Mouse (Mus musculus): ENCODE results near the gene Gm17660. TPM values are rescaled to one million over a fixed set of nuclear protein-coding genes. Genes with fewer than 3 reads are reported as not detected.

Gene Gm17660
- polyA plus RNA-seq, 1 experiment from 2014 or later: 0.44 TPM

GRCm38 (mm10) chr5:104110171-104110920 is 32.9 kb upstream of the Gm17660 start:
- Histone ChIP-seq H3K9me3 (ENCODE audit: control insufficient read depth, low read length) (no peaks in the 10 kb centered on the region), H3K4me1 (ENCODE audit: control insufficient read depth, insufficient read depth, low read length) (peaks cover 40% of the 10 kb centered on the region), H3K4me2 (ENCODE audit: low read depth, low read length) (peak overlapping the region; percentile 42; the same call in 1 of the 2 replicates), H3K27ac (ENCODE audit: low read depth, low read length) (peak overlapping the region; percentile 89), H3K9ac (replicated peaks; ENCODE audit: low read depth, low read length) (0 out of 2 replicates have a peak overlapping the region, but pooled peaks have one; percentile 2), H3K27me3 (ENCODE audit: control insufficient read depth, insufficient read depth, low read length) (no peaks in the 10 kb centered on the region), H3K4me3 (ENCODE audit: low read depth, low read length) (peak overlapping the region; percentile 0; the same call in 1 of the 2 replicates), H3K36me3 (ENCODE audit: control insufficient read depth, insufficient read depth, low read length) (no peaks in the 10 kb centered on the region)
- WGBS: 6% methylated on average over 9 of the region's 9 CpGs
- ATAC-seq (ENCODE audit: low read depth): peak; percentile 73

- no peaks in the 10 kb centered on the region for H3K9me3 ChIP-seq (ENCODE audit: control insufficient read depth, low read length)
- H3K4me1 ChIP-seq (ENCODE audit: control insufficient read depth, insufficient read depth, low read length): peaks cover 37% of the 10 kb centered on the region
- H3K27me3 ChIP-seq (ENCODE audit: control insufficient read depth, insufficient read depth, low read length): no peaks in the 10 kb centered on the region
- peak overlapping the region; percentile 24; the same call in 1 of the 2 replicates for H3K4me3 ChIP-seq (ENCODE audit: low read depth, low read length)
- H3K9ac ChIP-seq (replicated peaks; ENCODE audit: low read depth, low read length): no peak overlapping the region
- 8% methylated on average over 3 of the region's 3 CpGs for WGBS
- ATAC-seq (ENCODE audit: low read depth): peak; percentile 32; the same call in 1 of the 2 replicates
- H3K36me3 ChIP-seq (ENCODE audit: control insufficient read depth, insufficient read depth, low read length): no peaks in the 10 kb centered on the region
- peak overlapping the region; percentile 89 for H3K27ac ChIP-seq (ENCODE audit: low read depth, low read length)
- H3K4me2 ChIP-seq (ENCODE audit: low read depth, low read length): peak overlapping the region; percentile 39
Observed at GRCm38 (mm10) chr5:104109516-104109915, 32.1 kb upstream of the Gm17660 start.

- Histone ChIP-seq H3K9me3 (ENCODE audit: control insufficient read depth, low read length) (no peaks in the 10 kb centered on the region), H3K9ac (replicated peaks; ENCODE audit: low read depth, low read length) (peak overlapping the region; percentile 3; the same call in 1 of the 2 replicates), H3K27me3 (ENCODE audit: control insufficient read depth, insufficient read depth, low read length) (no peaks in the 10 kb centered on the region), H3K36me3 (ENCODE audit: control insufficient read depth, insufficient read depth, low read length) (no peaks in the 10 kb centered on the region), H3K4me1 (ENCODE audit: control insufficient read depth, insufficient read depth, low read length) (peaks cover 37% of the 10 kb centered on the region), H3K4me3 (ENCODE audit: low read depth, low read length) (peak overlapping the region; percentile 24), H3K27ac (ENCODE audit: low read depth, low read length) (peak overlapping the region; percentile 89), H3K4me2 (ENCODE audit: low read depth, low read length) (peak overlapping the region; percentile 39)
- 5% methylated on average over 18 of the region's 18 CpGs for WGBS
- peak; percentile 68 for ATAC-seq (ENCODE audit: low read depth)
Observed at GRCm38 (mm10) chr5:104108879-104109369, 31.5 kb upstream of the Gm17660 start.

- H3K4me3 ChIP-seq (ENCODE audit: low read depth, low read length): peak overlapping the region; percentile 24; the same call in 1 of the 2 replicates
- whole genome bisulfite sequencing: 31% methylated on average over 11 of the region's 11 CpGs
- H3K4me1 ChIP-seq (ENCODE audit: control insufficient read depth, insufficient read depth, low read length): peaks cover 32% of the 10 kb centered on the region
Observed at GRCm38 (mm10) chr5:104108127-104108875, 30.9 kb upstream of the Gm17660 start.

GRCm38 (mm10) chr5:104104111-104104510 is 26.7 kb upstream of the Gm17660 start:
- Histone ChIP-seq H3K4me3 (ENCODE audit: low read depth, low read length) (no peak overlapping the region), H3K4me1 (ENCODE audit: control insufficient read depth, insufficient read depth, low read length) (peaks cover 18% of the 10 kb centered on the region), H3K27ac (ENCODE audit: low read depth, low read length) (no peak overlapping the region), H3K9me3 (ENCODE audit: control insufficient read depth, low read length) (no peaks in the 10 kb centered on the region), H3K9ac (replicated peaks; ENCODE audit: low read depth, low read length) (no peak overlapping the region), H3K36me3 (ENCODE audit: control insufficient read depth, insufficient read depth, low read length) (no peaks in the 10 kb centered on the region), H3K27me3 (ENCODE audit: control insufficient read depth, insufficient read depth, low read length) (no peaks in the 10 kb centered on the region), H3K4me2 (ENCODE audit: low read depth, low read length) (no peak overlapping the region)
- no peak for ATAC-seq (ENCODE audit: low read depth)
- WGBS: 34% methylated on average over 2 of the region's 2 CpGs

More at GRCm38 (mm10) chr5:104108127-104108875, 30.9 kb upstream of the Gm17660 start:
- ATAC-seq (ENCODE audit: low read depth): peak; percentile 45
- no peaks in the 10 kb centered on the region for H3K27me3 ChIP-seq (ENCODE audit: control insufficient read depth, insufficient read depth, low read length)
- no peaks in the 10 kb centered on the region for H3K9me3 ChIP-seq (ENCODE audit: control insufficient read depth, low read length)
- H3K9ac ChIP-seq (replicated peaks; ENCODE audit: low read depth, low read length): 0 out of 2 replicates have a peak overlapping the region, but pooled peaks have one; percentile 3
- H3K36me3 ChIP-seq (ENCODE audit: control insufficient read depth, insufficient read depth, low read length): no peaks in the 10 kb centered on the region
- H3K4me2 ChIP-seq (ENCODE audit: low read depth, low read length): peak overlapping the region; percentile 39
- peak overlapping the region; percentile 89 for H3K27ac ChIP-seq (ENCODE audit: low read depth, low read length)

- 72% methylated on average over 4 of the region's 4 CpGs for WGBS
- H3K36me3 ChIP-seq (ENCODE audit: control insufficient read depth, insufficient read depth, low read length): no peaks in the 10 kb centered on the region
- H3K9me3 ChIP-seq (ENCODE audit: control insufficient read depth, low read length): no peaks in the 10 kb centered on the region
- no peak overlapping the region for H3K27ac ChIP-seq (ENCODE audit: low read depth, low read length)
- H3K27me3 ChIP-seq (ENCODE audit: control insufficient read depth, insufficient read depth, low read length): no peaks in the 10 kb centered on the region
- peaks cover 9% of the 10 kb centered on the region; the same call in 1 of the 2 replicates for H3K4me1 ChIP-seq (ENCODE audit: control insufficient read depth, insufficient read depth, low read length)
- H3K4me2 ChIP-seq (ENCODE audit: low read depth, low read length): no peak overlapping the region
- no peak overlapping the region for H3K4me3 ChIP-seq (ENCODE audit: low read depth, low read length)
- no peak overlapping the region for H3K9ac ChIP-seq (replicated peaks; ENCODE audit: low read depth, low read length)
- ATAC-seq (ENCODE audit: low read depth): no peak
Observed at GRCm38 (mm10) chr5:104103171-104103570, 25.8 kb upstream of the Gm17660 start.

- no peaks in the 10 kb centered on the region for H3K9me3 ChIP-seq (ENCODE audit: control insufficient read depth, low read length)
- whole genome bisulfite sequencing: 10% methylated on average over 10 of the region's 10 CpGs
Observed at GRCm38 (mm10) chr5:104101678-104102531, 24.5 kb upstream of the Gm17660 start.

More at GRCm38 (mm10) chr5:104101678-104102531, 24.5 kb upstream of the Gm17660 start:
- no peaks in the 10 kb centered on the region for H3K36me3 ChIP-seq (ENCODE audit: control insufficient read depth, insufficient read depth, low read length)
- H3K27ac ChIP-seq (ENCODE audit: low read depth, low read length): peak overlapping the region; percentile 34; the same call in 1 of the 2 replicates
- ATAC-seq (ENCODE audit: low read depth): peak; percentile 69
- no peaks in the 10 kb centered on the region for H3K27me3 ChIP-seq (ENCODE audit: control insufficient read depth, insufficient read depth, low read length)
- H3K4me1 ChIP-seq (ENCODE audit: control insufficient read depth, insufficient read depth, low read length): 0 out of 2 replicates have a peak, but pooled peaks cover 2% of the 10 kb centered on the region
- H3K4me2 ChIP-seq (ENCODE audit: low read depth, low read length): no peak overlapping the region
- no peak overlapping the region for H3K9ac ChIP-seq (replicated peaks; ENCODE audit: low read depth, low read length)
- H3K4me3 ChIP-seq (ENCODE audit: low read depth, low read length): no peak overlapping the region
